31 mouse cellular contexts compared by ENCODE assay signal in the genomic region with DNA sequence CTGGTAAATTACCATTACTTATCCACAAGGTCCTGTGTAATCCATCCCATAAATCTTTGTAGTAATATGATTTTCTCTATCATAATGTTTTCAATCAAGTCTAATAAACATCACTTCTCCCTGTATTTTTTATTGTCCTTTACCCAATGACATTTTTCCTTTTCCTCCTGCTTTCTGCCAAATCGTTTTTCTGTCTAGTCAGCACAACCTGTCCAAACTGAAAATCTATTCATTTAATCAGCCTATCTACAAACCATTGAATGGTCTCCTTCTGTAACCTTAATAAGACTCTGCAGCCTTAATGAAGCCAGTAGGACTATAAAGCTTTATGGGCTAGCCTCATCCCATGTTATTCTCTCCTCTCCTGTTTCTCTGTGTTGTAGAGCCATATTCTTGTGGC.
"Had no signal": no experiment of that assay in that cellular context is flagged by ENCODE, and none has a peak within 500 bp of the region (broad histone marks: within the 10 kb centered on the region; RNA-seq: fewer than 3 reads in every experiment).

No protein-coding gene starts in this region.

- H3K27me3 ChIP-seq: limb, embryonic 12.5 days; limb, embryonic 13.5 days; limb, embryonic 15.5 days; liver, embryonic 12.5 days; liver, embryonic 13.5 days; liver, embryonic 15.5 days; lung, embryonic 15.5 days; megakaryocyte, embryonic 14.5 days; midbrain, embryonic 12.5 days; midbrain, embryonic 15.5 days; neural tube, embryonic 12.5 days; neural tube, embryonic 13.5 days had no signal

- H3K4me2 ChIP-seq: limb, embryonic 12.5 days; limb, embryonic 13.5 days; limb, embryonic 15.5 days; liver, embryonic 11.5 days; liver, embryonic 12.5 days; liver, embryonic 13.5 days; liver, embryonic 15.5 days; lung, embryonic 14.5 days; lung, embryonic 15.5 days; midbrain, embryonic 11.5 days; midbrain, embryonic 12.5 days; midbrain, embryonic 15.5 days; neural tube, embryonic 12.5 days; neural tube, embryonic 13.5 days had no signal

- H3K36me3 ChIP-seq: limb, embryonic 10.5 days; limb, embryonic 12.5 days; limb, embryonic 13.5 days; limb, embryonic 15.5 days; liver, embryonic 12.5 days; liver, embryonic 13.5 days; liver, embryonic 15.5 days; lung, embryonic 15.5 days; midbrain, embryonic 10.5 days; midbrain, embryonic 12.5 days; midbrain, embryonic 15.5 days; neural tube, embryonic 12.5 days; neural tube, embryonic 13.5 days had no signal

- H3K27ac ChIP-seq: limb, embryonic 10.5 days; limb, embryonic 12.5 days; limb, embryonic 13.5 days; limb, embryonic 15.5 days; liver, embryonic 12.5 days; liver, embryonic 13.5 days; liver, embryonic 14.5 days; liver, embryonic 15.5 days; lung, embryonic 15.5 days; macrophage; midbrain, embryonic 10.5 days; midbrain, embryonic 12.5 days; midbrain, embryonic 15.5 days; neural tube, embryonic 12.5 days; neural tube, embryonic 13.5 days had no signal

- H3K9me3 ChIP-seq: limb, embryonic 10.5 days; limb, embryonic 12.5 days; limb, embryonic 13.5 days; limb, embryonic 15.5 days; liver, embryonic 12.5 days; liver, embryonic 13.5 days; liver, embryonic 15.5 days; lung, embryonic 15.5 days; megakaryocyte, embryonic 14.5 days; midbrain, embryonic 10.5 days; midbrain, embryonic 12.5 days; midbrain, embryonic 15.5 days; neural tube, embryonic 12.5 days; neural tube, embryonic 13.5 days had no signal

- H3K4me3 ChIP-seq: limb, embryonic 10.5 days; limb, embryonic 12.5 days; limb, embryonic 13.5 days; limb, embryonic 15.5 days; liver, embryonic 12.5 days; liver, embryonic 13.5 days; liver, embryonic 15.5 days; lung, embryonic 15.5 days; megakaryocyte, embryonic 14.5 days; midbrain, embryonic 10.5 days; midbrain, embryonic 12.5 days; midbrain, embryonic 15.5 days; myocyte; neural tube, embryonic 12.5 days; neural tube, embryonic 13.5 days had no signal

- H3K9ac ChIP-seq: limb, embryonic 12.5 days; limb, embryonic 13.5 days; limb, embryonic 15.5 days; liver, embryonic 12.5 days; liver, embryonic 13.5 days; liver, embryonic 14.5 days; liver, embryonic 15.5 days; liver, postnatal 0 days; lung, embryonic 14.5 days; lung, embryonic 15.5 days; midbrain, embryonic 12.5 days; midbrain, embryonic 15.5 days; neural tube, embryonic 12.5 days; neural tube, embryonic 13.5 days had no signal

- ATAC-seq: liver, embryonic 12.5 days; liver, postnatal 0 days; lung, postnatal 0 days; midbrain, embryonic 15.5 days had no signal

- DNase-seq: left cerebral cortex, postnatal 4 days; liver; liver, embryonic 13.5 days; liver, postnatal 0 days; lung, adult 18-20 months; lung, adult 2 months; lung, embryonic 14.5 days; lung, postnatal 10 days; lung, postnatal 14 days; lung, postnatal 36 days; lung, postnatal 4 days; midbrain, embryonic 14.5 days had no signal

- H3K4me1 ChIP-seq: limb, embryonic 10.5 days; limb, embryonic 12.5 days; limb, embryonic 13.5 days; limb, embryonic 15.5 days; liver, embryonic 12.5 days; liver, embryonic 13.5 days; liver, embryonic 15.5 days; lung, embryonic 15.5 days; megakaryocyte, embryonic 14.5 days; midbrain, embryonic 10.5 days; midbrain, embryonic 12.5 days; midbrain, embryonic 15.5 days; neural tube, embryonic 12.5 days; neural tube, embryonic 13.5 days had no signal
